Mouse (Mus musculus) kidney, postnatal 14 days (tissue): Measurements from ENCODE around the gene Gm28891.
"Not testable (repeated sequence)": the region's sequence is repeated elsewhere in the genome, so short reads cannot be mapped to it uniquely, and the experiment has no call there.

ENCODE experiments used
- DNase-seq: peaks from one replicate; pipeline ENCODE4 v3.0.0; 2022; ENCODE audit warnings: mixed read lengths

Gm28891 gene

DNA sequence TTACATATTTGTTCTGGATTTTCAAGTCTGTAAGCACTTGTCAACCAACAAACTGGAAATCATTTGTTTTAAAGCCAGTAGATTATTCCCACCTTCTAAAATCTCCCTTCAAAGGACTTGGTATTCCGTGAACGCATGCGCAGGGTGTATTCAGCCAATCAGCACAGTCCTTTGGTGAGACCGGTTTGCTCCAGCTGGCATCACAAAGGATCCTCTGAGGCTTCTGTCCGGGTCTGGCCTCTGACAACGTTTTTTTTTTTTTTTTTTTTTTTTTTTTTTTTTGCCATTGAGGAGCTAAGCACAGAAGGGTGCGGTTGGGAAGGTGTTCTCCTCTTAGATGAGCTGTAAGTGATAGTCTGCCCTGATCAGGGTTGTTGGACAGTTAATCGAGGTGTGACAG lies at the start of gene Gm28891:
TSS of gene Gm28891 (plus strand) at position 301 of the 400 bp plus-strand sequence.
- DNase-seq: not testable (repeated sequence)
